Mouse (Mus musculus): ENCODE results near the gene Tnfrsf1a. TPM values are rescaled to one million over a fixed set of nuclear protein-coding genes. Genes with fewer than 3 reads are reported as not detected.

Gene Tnfrsf1a
- polyA plus RNA-seq, 1 experiment, result 21.0 TPM

DNA sequence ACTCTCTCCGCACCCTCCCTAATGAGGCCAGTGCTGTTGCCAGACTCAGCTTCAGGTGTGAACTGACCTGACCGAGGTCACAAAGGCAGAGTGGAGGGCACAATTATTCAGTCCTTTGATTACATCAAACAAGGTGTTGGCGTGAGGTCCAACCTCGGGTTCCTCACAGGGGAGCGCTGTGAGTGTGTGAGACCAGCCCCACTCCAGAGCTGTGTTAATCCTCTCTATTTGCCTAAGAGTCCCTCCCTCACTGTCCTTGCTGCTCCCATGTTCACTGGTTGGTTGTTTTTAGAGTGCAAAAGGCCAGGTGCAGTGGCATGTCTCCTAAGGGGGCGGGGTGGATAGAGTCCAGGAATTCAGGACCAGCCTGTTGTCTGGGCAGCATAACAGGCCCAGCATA lies 36.9 kb downstream of the Tnfrsf1a start:
- no peak overlapping the region for H3K27ac ChIP-seq (ENCODE audit: control insufficient read depth, insufficient read depth, low read depth, low read length)
- no peaks in the 10 kb centered on the region for H3K27me3 ChIP-seq (ENCODE audit: control insufficient read depth, insufficient read depth, low read length)
- H3K36me3 ChIP-seq (ENCODE audit: control insufficient read depth, insufficient read depth, low read length), result no peaks in the 10 kb centered on the region
- H3K4me1 ChIP-seq (ENCODE audit: control insufficient read depth, insufficient read depth, low read length), result no peaks in the 10 kb centered on the region; the same call in 1 of the 2 replicates
- TF ChIP-seq POLR2A (IDR thresholded peaks at IDR 0.05; ENCODE audit: control insufficient read depth, low read depth, low read length), result no peak
- TF ChIP-seq CTCF (IDR thresholded peaks at IDR 0.05; ENCODE audit: control insufficient read depth, insufficient read depth, insufficient replicate concordance, low read depth, low read length), result no peak
- H3K4me3 ChIP-seq (ENCODE audit: control insufficient read depth, low read depth, low read length), result no peak overlapping the region

DNA sequence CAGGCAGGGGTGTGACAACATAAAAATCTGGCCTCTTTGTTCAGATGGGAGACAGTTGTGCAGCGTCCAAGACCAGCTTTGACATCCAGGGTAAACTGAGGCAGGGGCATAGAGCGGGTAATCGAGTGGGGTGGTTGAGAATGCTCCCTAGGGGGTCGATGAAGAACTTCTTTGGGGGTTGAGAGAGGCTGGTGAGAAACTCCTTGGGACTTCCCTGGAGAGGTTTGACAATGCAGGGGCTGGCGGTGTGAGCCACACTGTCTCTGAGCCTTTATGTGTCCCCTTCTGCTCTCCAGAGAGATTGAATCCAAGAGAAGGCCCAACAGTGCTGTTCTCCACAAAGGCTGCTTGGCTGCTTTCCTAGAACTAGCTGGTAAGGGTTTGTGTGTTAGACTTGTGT lies 40.7 kb downstream of the Tnfrsf1a start:
- H3K36me3 ChIP-seq (ENCODE audit: control insufficient read depth, insufficient read depth, low read length), result no peaks in the 10 kb centered on the region
- H3K4me3 ChIP-seq (ENCODE audit: control insufficient read depth, low read depth, low read length), result no peak overlapping the region
- TF ChIP-seq POLR2A (IDR thresholded peaks at IDR 0.05; ENCODE audit: control insufficient read depth, low read depth, low read length) (no peak), CTCF (IDR thresholded peaks at IDR 0.05; ENCODE audit: control insufficient read depth, insufficient read depth, insufficient replicate concordance, low read depth, low read length) (no peak)
- H3K27ac ChIP-seq (ENCODE audit: control insufficient read depth, insufficient read depth, low read depth, low read length), result no peak overlapping the region
- no peaks in the 10 kb centered on the region for H3K4me1 ChIP-seq (ENCODE audit: control insufficient read depth, insufficient read depth, low read length)
- H3K27me3 ChIP-seq (ENCODE audit: control insufficient read depth, insufficient read depth, low read length), result no peaks in the 10 kb centered on the region

DNA sequence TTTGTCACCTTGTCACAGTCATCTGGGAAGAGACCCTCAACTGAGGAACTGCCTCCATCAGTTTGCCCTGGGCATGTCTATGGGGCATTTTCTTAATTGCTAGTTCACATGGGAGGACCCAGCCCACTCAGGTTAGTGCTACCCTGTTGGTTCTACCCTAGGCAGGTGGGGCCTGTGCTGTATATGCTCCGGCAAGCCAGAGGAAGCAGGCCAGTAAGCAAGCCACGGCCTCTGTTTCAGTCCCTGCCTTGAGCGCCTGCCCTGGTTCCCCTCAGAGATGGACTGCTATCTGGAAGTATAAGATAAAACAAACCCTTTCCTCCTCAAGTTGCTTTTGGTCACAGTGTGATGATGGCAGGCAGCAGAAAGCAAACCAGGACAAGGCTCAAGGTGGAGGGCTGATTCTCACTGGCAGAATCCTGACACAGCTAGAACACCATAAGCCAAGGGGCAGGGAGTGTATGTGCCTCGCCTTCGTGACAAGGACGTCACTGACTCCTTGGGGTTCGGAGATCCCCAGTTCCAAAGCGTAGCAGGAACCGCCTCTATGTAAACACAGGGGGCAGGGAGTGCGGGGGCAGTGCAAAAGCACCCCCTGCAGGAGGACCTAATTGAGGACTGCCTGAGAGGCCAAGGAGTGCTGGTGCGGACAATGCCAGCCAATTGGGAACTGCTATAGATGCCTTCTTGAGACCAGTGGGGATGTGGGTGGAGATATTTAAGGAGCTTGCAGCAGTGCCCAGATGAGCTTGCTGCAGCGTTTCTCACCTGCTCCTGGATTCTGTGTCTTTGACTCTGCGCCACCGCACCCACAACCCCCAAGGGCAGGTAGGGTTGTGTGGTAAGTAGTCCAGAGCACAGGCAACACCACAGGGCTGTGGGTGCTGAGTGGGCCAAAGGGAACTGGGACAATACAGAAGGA lies 56.6 kb downstream of the Tnfrsf1a start:
- no peak for TF ChIP-seq POLR2A (IDR thresholded peaks at IDR 0.05; ENCODE audit: control insufficient read depth, low read depth, low read length)
- TF ChIP-seq CTCF (IDR thresholded peaks at IDR 0.05; ENCODE audit: control insufficient read depth, insufficient read depth, insufficient replicate concordance, low read depth, low read length), result no peak
- H3K27me3 ChIP-seq (ENCODE audit: control insufficient read depth, insufficient read depth, low read length), result no peaks in the 10 kb centered on the region
- no peak overlapping the region for H3K4me3 ChIP-seq (ENCODE audit: control insufficient read depth, low read depth, low read length)
- H3K36me3 ChIP-seq (ENCODE audit: control insufficient read depth, insufficient read depth, low read length), result no peaks in the 10 kb centered on the region
- H3K4me1 ChIP-seq (ENCODE audit: control insufficient read depth, insufficient read depth, low read length), result no peaks in the 10 kb centered on the region
- H3K27ac ChIP-seq (ENCODE audit: control insufficient read depth, insufficient read depth, low read depth, low read length), result no peak overlapping the region

GRCm38 (mm10) chr6:125407224-125407623 lies 58.1 kb downstream of the Tnfrsf1a start:
- peaks cover 2% of the 10 kb centered on the region; the same call in 1 of the 2 replicates for H3K4me1 ChIP-seq (ENCODE audit: control insufficient read depth, insufficient read depth, low read length)
- TF ChIP-seq CTCF (IDR thresholded peaks at IDR 0.05; ENCODE audit: control insufficient read depth, insufficient read depth, insufficient replicate concordance, low read depth, low read length), result no peak
- no peak for TF ChIP-seq POLR2A (IDR thresholded peaks at IDR 0.05; ENCODE audit: control insufficient read depth, low read depth, low read length)
- no peak overlapping the region for H3K27ac ChIP-seq (ENCODE audit: control insufficient read depth, insufficient read depth, low read depth, low read length)
- no peaks in the 10 kb centered on the region for H3K36me3 ChIP-seq (ENCODE audit: control insufficient read depth, insufficient read depth, low read length)
- no peaks in the 10 kb centered on the region for H3K27me3 ChIP-seq (ENCODE audit: control insufficient read depth, insufficient read depth, low read length)
- no peak overlapping the region for H3K4me3 ChIP-seq (ENCODE audit: control insufficient read depth, low read depth, low read length)

GRCm38 (mm10) chr6:125407657-125408056 lies 58.5 kb downstream of the Tnfrsf1a start:
- no peaks in the 10 kb centered on the region for H3K36me3 ChIP-seq (ENCODE audit: control insufficient read depth, insufficient read depth, low read length)
- TF ChIP-seq CTCF (IDR thresholded peaks at IDR 0.05; ENCODE audit: control insufficient read depth, insufficient read depth, insufficient replicate concordance, low read depth, low read length), result no peak
- no peak for TF ChIP-seq POLR2A (IDR thresholded peaks at IDR 0.05; ENCODE audit: control insufficient read depth, low read depth, low read length)
- peaks cover 2% of the 10 kb centered on the region; the same call in 1 of the 2 replicates for H3K4me1 ChIP-seq (ENCODE audit: control insufficient read depth, insufficient read depth, low read length)
- H3K4me3 ChIP-seq (ENCODE audit: control insufficient read depth, low read depth, low read length), result no peak overlapping the region
- no peaks in the 10 kb centered on the region for H3K27me3 ChIP-seq (ENCODE audit: control insufficient read depth, insufficient read depth, low read length)
- no peak overlapping the region for H3K27ac ChIP-seq (ENCODE audit: control insufficient read depth, insufficient read depth, low read depth, low read length)

DNA sequence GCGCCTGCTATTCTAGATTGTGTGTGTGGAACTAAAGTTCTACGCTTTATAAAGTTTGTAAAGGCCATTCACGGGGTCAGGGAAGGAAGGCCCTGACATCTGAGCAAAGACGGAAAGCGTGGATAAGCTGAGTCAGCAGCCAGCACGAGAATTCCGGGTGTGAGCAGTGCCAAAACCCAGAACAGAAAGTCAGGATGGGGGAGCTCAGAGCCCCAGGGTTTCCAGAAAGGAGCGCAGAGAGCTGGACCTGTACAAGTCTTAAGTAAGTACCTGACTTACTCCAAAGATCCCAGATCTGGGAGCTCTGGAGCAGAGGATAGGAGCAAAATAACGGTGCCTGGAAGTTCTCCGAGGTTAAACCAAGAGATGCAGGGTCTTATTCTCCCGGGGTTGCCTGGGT lies 61.4 kb downstream of the Tnfrsf1a start:
- no peak overlapping the region for H3K27ac ChIP-seq (ENCODE audit: control insufficient read depth, insufficient read depth, low read depth, low read length)
- TF ChIP-seq CTCF (IDR thresholded peaks at IDR 0.05; ENCODE audit: control insufficient read depth, insufficient read depth, insufficient replicate concordance, low read depth, low read length) (no peak), POLR2A (IDR thresholded peaks at IDR 0.05; ENCODE audit: control insufficient read depth, low read depth, low read length) (no peak)

GRCm38 (mm10) chr6:125410995-125411547 lies 61.9 kb downstream of the Tnfrsf1a start:
- Histone ChIP-seq H3K4me3 (ENCODE audit: control insufficient read depth, low read depth, low read length) (no peak overlapping the region), H3K4me1 (ENCODE audit: control insufficient read depth, insufficient read depth, low read length) (peaks cover 2% of the 10 kb centered on the region; the same call in 1 of the 2 replicates), H3K27ac (ENCODE audit: control insufficient read depth, insufficient read depth, low read depth, low read length) (no peak overlapping the region), H3K36me3 (ENCODE audit: control insufficient read depth, insufficient read depth, low read length) (no peaks in the 10 kb centered on the region), H3K27me3 (ENCODE audit: control insufficient read depth, insufficient read depth, low read length) (no peaks in the 10 kb centered on the region)
- no peak for TF ChIP-seq CTCF (IDR thresholded peaks at IDR 0.05; ENCODE audit: control insufficient read depth, insufficient read depth, insufficient replicate concordance, low read depth, low read length)
- TF ChIP-seq POLR2A (IDR thresholded peaks at IDR 0.05; ENCODE audit: control insufficient read depth, low read depth, low read length), result no peak

More for the DNA sequence above, 61.4 kb downstream of the Tnfrsf1a start:
- Histone ChIP-seq H3K27me3 (ENCODE audit: control insufficient read depth, insufficient read depth, low read length) (no peaks in the 10 kb centered on the region), H3K4me3 (ENCODE audit: control insufficient read depth, low read depth, low read length) (no peak overlapping the region), H3K4me1 (ENCODE audit: control insufficient read depth, insufficient read depth, low read length) (peaks cover 2% of the 10 kb centered on the region; the same call in 1 of the 2 replicates), H3K36me3 (ENCODE audit: control insufficient read depth, insufficient read depth, low read length) (no peaks in the 10 kb centered on the region)
